Mouse (Mus musculus) forebrain, embryonic 14.5 days (tissue): ENCODE results near the gene Tnfrsf19. TPM values are rescaled to one million over a fixed set of nuclear protein-coding genes. Genes with fewer than 3 reads are reported as not detected.

ENCODE experiments used
- ATAC-seq: fragments of 200-750 bp; cut with Nextera tagmentation; 2 replicates; pipeline ENCODE4 v1.8.0; 2017; ENCODE audit warnings: mild to moderate bottlenecking, moderate library complexity
- DNase-seq: peaks from one replicate; pipeline ENCODE4 v3.0.0-alpha.2; 2015; ENCODE audit warnings: low spot score
- H3K27ac ChIP-seq: fragments of 300-500 bp; sonication (generic); 2 replicates; pipeline ENCODE4 v1.5.1; 2014; ENCODE audit warnings: low read depth, mild to moderate bottlenecking, control low read depth, low read length, moderate library complexity
- H3K27me3 ChIP-seq: fragments of 300-500 bp; sonication (generic); replicated peaks from 2 replicates; pipeline ENCODE4 v1.6.1; 2014; ENCODE audit warnings: low read length, control low read depth, mixed read lengths; ENCODE audit not compliant: control insufficient read depth, insufficient read depth
- H3K36me3 ChIP-seq: fragments of 300-500 bp; sonication (generic); 2 replicates; pipeline ENCODE4 v1.6.1; 2014; ENCODE audit warnings: low read length, control low read depth; ENCODE audit not compliant: control insufficient read depth, insufficient read depth
- H3K4me1 ChIP-seq: fragments of 300-500 bp; sonication (generic); 2 replicates; pipeline ENCODE4 v1.6.1; 2014; ENCODE audit warnings: antibody characterized with exemption, low read length, control low read depth; ENCODE audit not compliant: control insufficient read depth, insufficient read depth
- H3K4me2 ChIP-seq: fragments of 300-500 bp; sonication (generic); 2 replicates; pipeline ENCODE4 v1.6.1; 2014; ENCODE audit warnings: mild to moderate bottlenecking, control low read depth, low read length
- H3K4me3 ChIP-seq: fragments of 300-500 bp; sonication (generic); 2 replicates; pipeline ENCODE4 v1.5.1; 2014; ENCODE audit warnings: low read depth, low read length, control low read depth
- H3K9ac ChIP-seq: fragments of 300-500 bp; sonication (generic); 2 replicates; pipeline ENCODE4 v1.6.1; 2014; ENCODE audit warnings: mild to moderate bottlenecking, low read length, control low read depth, moderate library complexity
- H3K9me3 ChIP-seq: fragments of 300-500 bp; sonication (generic); replicated peaks from 2 replicates; pipeline ENCODE4 v1.6.1; 2016; ENCODE audit warnings: low read length, control low read depth, mixed read lengths; ENCODE audit not compliant: control insufficient read depth
- WGBS: fragments of 180-500 bp; shearing (Covaris S2); extraction: QIAGEN DNeasy Blood & Tissue Kit; methylation state at CpG from one replicate; pipeline ENCODE4 v1.1.7; 2014; 5-methylcytosine and 5-hydroxymethylcytosine counted together
- polyA plus RNA-seq: library from polyadenylated mRNA; unstranded; fragments of >200 nt; fragmentation: Nextera tagmentation; extraction: Ambion mirVana; gene quantifications from 2 replicates; pipeline ENCODE4 v1.2.1, GENCODE M21; 2014

Tnfrsf19 gene
- polyA plus RNA-seq: 64.2 and 71.9 TPM in 2 replicates

DNA sequence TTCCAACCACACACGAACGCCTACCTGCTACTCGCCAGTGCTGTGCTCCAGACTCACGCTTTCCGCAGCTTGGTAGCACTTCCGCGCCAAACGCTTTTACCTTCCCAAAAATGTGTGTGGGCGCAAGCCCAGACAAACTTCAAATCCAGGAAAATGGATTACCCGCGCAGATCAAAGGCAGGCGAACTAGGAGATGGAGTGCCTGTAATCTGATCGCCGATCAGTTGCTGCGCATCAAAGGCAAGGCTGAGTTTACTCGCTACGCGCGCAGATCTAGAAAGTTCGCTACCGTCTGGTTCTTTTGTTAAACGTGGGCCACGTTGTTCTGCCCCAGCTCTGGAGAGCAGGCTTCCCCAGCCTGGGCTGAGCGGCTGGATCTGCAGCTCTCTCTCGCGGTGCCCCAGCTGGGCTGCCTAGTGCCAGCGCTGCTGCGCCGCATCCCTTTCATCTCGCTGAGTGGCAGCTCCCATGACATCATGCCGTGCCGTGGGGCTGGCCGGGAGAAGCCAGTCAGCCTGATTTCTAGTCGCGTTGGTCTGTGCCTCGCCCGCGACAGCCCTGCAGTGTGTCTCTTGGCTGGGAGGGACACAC, at the start of gene Tnfrsf19:
Gene Tnfrsf19 (minus strand): TSS at position 400 of the 591 bp plus-strand sequence.
- peak; percentile 96 for ATAC-seq

DNA sequence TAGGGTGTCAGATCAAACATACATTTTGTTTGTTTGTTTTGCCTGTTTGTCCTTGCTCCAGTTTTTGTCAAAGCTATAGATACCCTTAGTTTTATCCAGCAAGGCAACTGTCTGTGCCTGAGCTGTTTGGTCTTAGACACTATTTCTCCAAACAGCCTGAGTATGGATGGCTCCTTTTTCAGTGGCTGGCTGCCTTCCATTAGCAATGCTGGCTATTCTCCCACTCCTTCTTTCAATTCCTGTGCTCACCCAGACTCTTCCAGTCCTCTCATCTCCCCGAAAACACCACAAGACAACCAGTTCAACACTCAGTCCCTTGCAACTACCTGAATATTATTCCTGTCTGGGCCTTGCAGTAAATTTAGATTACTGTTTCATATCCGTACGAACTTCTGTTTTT, 45.8 kb upstream of the Tnfrsf19 start:
- DNase-seq: peak; percentile 21
- 82% methylated on average over 3 of the region's 3 CpGs for whole genome bisulfite sequencing
- ATAC-seq: no peak

More for the DNA sequence above, at the start of gene Tnfrsf19:
- Histone ChIP-seq H3K4me3 (peak within 1 kb of the TSS; percentile 50), H3K4me2 (peak within 1 kb of the TSS; percentile 91), H3K27ac (peak within 1 kb of the TSS; percentile 89), H3K27me3 (no peaks in the 10 kb centered on the region), H3K9ac (peak within 1 kb of the TSS; percentile 70), H3K36me3 (no peaks in the 10 kb centered on the region), H3K9me3 (no peaks in the 10 kb centered on the region), H3K4me1 (peaks cover 19% of the 10 kb centered on the region)
- DNase-seq: peak; percentile 94
- WGBS: under 1% methylated on average over 38 of the region's 38 CpGs

GRCm38 (mm10) chr14:61090955-61091354, 44.7 kb upstream of the Tnfrsf19 start:
- ATAC-seq: no peak
- Histone ChIP-seq H3K27ac (no peak overlapping the region), H3K27me3 (no peaks in the 10 kb centered on the region), H3K9ac (no peak overlapping the region), H3K4me1 (no peaks in the 10 kb centered on the region), H3K4me2 (no peak overlapping the region), H3K9me3 (no peaks in the 10 kb centered on the region), H3K4me3 (no peak overlapping the region), H3K36me3 (no peaks in the 10 kb centered on the region)
- 83% methylated on average over 5 of the region's 5 CpGs for WGBS
- peak; percentile 14 for DNase-seq

More for the DNA sequence above, 45.8 kb upstream of the Tnfrsf19 start:
- no peak overlapping the region for H3K4me2 ChIP-seq
- H3K4me1 ChIP-seq: no peaks in the 10 kb centered on the region
- no peaks in the 10 kb centered on the region for H3K36me3 ChIP-seq
- H3K27me3 ChIP-seq: no peaks in the 10 kb centered on the region
- H3K9ac ChIP-seq: no peak overlapping the region
- no peak overlapping the region for H3K27ac ChIP-seq
- no peak overlapping the region for H3K4me3 ChIP-seq
- H3K9me3 ChIP-seq: no peaks in the 10 kb centered on the region

- Histone ChIP-seq H3K27me3 (no peaks in the 10 kb centered on the region), H3K4me2 (no peak overlapping the region), H3K36me3 (no peaks in the 10 kb centered on the region), H3K9ac (no peak overlapping the region), H3K9me3 (no peaks in the 10 kb centered on the region), H3K4me3 (no peak overlapping the region), H3K4me1 (no peaks in the 10 kb centered on the region), H3K27ac (no peak overlapping the region)
- ATAC-seq (no peak), DNase-seq (no peak)
- WGBS: 76% methylated on average over 8 of the region's 8 CpGs
Observed at GRCm38 (mm10) chr14:61088187-61088586, 41.9 kb upstream of the Tnfrsf19 start.

DNA sequence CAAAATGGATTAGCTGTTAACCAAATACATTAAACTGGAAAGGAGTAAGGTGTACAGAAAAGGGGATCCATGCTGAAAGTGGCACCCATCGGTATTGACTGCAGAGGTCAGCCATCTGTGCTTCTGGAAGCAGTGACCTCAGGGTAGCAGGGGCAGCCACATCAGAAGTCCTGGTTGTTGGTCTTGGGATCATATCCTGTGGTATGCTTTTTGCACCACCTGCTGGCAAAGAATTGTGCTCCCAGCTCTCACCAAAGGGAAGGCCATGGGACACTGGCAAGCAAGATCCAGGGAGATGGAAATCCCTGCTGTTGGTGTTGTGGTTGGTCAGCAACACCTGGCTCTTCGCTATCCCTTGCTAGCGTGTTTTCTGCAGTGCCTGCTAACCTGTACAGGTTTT, 39.0 kb upstream of the Tnfrsf19 start:
- Histone ChIP-seq H3K4me1 (no peaks in the 10 kb centered on the region), H3K4me2 (no peak overlapping the region), H3K36me3 (no peaks in the 10 kb centered on the region), H3K27ac (no peak overlapping the region), H3K4me3 (no peak overlapping the region), H3K9me3 (no peaks in the 10 kb centered on the region), H3K27me3 (no peaks in the 10 kb centered on the region), H3K9ac (no peak overlapping the region)
- DNase-seq: peak; percentile 55
- WGBS: 74% methylated on average over 3 of the region's 3 CpGs
- ATAC-seq: no peak

DNA sequence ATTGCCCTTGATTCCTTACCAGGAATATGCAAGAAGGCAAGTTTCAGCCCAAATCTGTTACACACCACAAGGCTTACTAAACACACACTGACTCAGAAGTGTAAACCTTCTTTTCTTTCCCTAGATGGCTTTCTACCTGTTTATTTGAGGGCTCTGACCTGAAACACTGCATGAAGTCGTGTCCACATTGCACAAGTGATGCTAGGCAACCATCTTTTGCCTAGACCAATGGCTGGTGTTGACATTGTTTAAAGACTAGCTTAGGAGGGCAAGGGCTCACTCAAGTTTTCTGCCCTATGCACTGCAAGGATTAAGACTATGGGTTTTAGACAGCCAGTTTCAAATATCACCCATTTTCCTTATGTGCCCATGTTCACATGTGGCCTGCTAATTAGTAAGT, 23.3 kb upstream of the Tnfrsf19 start:
- H3K36me3 ChIP-seq: no peaks in the 10 kb centered on the region
- no peak for DNase-seq
- H3K9me3 ChIP-seq: no peaks in the 10 kb centered on the region
- H3K9ac ChIP-seq: no peak overlapping the region
- H3K4me2 ChIP-seq: no peak overlapping the region
- H3K4me3 ChIP-seq: no peak overlapping the region
- WGBS: 67% methylated on average over 1 of the region's 1 CpGs
- H3K27ac ChIP-seq: no peak overlapping the region
- H3K4me1 ChIP-seq: no peaks in the 10 kb centered on the region
- no peak for ATAC-seq
- H3K27me3 ChIP-seq: no peaks in the 10 kb centered on the region

- H3K27ac ChIP-seq: no peak overlapping the region
- H3K4me3 ChIP-seq: no peak overlapping the region
- no peaks in the 10 kb centered on the region for H3K36me3 ChIP-seq
- no peaks in the 10 kb centered on the region for H3K9me3 ChIP-seq
- no peak for DNase-seq
- no peak for ATAC-seq
- H3K27me3 ChIP-seq: no peaks in the 10 kb centered on the region
- peaks cover 6% of the 10 kb centered on the region; the same call in 1 of the 2 replicates for H3K4me1 ChIP-seq
- no peak overlapping the region for H3K4me2 ChIP-seq
- WGBS: 12% methylated on average over 3 of the region's 3 CpGs
- no peak overlapping the region for H3K9ac ChIP-seq
Observed at GRCm38 (mm10) chr14:61061729-61062128, 15.4 kb upstream of the Tnfrsf19 start.

DNA sequence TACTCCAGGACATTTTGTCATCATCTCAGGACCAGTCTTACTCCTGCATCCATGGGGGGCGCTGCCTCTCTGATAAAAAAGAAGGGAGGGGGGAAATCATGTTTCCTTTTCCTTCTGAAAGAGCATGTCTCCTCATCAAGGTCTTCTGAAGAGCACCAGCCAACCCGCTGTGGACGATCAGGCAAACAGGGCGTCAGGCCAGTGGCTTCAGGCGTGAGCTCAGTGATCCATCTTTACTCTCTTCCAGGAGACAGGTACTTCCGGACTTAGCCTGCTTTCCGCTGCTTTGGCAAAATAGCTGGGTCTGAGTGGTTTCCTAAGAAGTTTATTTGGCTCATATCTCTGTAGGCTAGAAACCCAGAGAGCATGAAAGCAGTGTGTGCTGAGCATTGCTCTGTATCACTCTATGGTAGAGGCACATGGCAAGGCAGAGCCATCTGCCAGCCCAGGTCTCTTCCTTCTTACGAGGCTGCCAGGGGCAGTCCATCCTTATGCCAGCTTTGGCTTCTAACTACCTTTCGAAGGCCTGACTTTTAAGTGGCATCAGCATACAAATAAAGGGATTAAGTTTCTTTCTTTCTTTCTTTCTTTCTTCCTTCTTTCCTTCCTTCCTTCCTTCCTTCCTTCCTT, 13.1 kb upstream of the Tnfrsf19 start:
- ATAC-seq (no peak), DNase-seq (no peak)
- no peaks in the 10 kb centered on the region for H3K27me3 ChIP-seq
- no peaks in the 10 kb centered on the region for H3K9me3 ChIP-seq
- H3K4me3 ChIP-seq: no peak overlapping the region
- H3K9ac ChIP-seq: no peak overlapping the region
- WGBS: 96% methylated on average over 9 of the region's 9 CpGs
- peaks cover 16% of the 10 kb centered on the region for H3K4me1 ChIP-seq
- no peak overlapping the region for H3K27ac ChIP-seq
- H3K36me3 ChIP-seq: no peaks in the 10 kb centered on the region
- H3K4me2 ChIP-seq: no peak overlapping the region

DNA sequence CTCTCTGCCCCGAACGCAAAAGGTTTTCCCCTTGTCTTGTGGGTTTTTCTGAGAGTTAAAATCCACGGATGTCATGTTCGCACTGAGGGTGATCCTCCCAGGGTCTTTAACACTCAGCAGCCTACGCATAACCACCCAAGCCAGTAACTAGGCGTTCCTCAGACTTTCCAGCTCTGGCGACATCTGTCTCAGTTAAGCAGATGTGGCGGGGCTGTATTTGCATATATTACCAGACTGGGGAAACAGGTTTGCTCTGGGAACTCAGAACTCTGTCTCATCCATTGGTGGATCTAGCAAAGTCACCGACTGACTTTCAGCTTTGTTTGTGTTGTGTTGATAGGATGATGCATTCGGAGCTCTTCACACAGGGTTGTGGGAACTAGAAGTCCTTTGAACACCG, 10.7 kb upstream of the Tnfrsf19 start:
- Histone ChIP-seq H3K27ac (no peak overlapping the region), H3K4me1 (peaks cover 16% of the 10 kb centered on the region), H3K4me3 (peak overlapping the region; percentile 22), H3K27me3 (no peaks in the 10 kb centered on the region), H3K9ac (peak overlapping the region; percentile 45; the same call in 1 of the 2 replicates), H3K4me2 (peak overlapping the region; percentile 50), H3K9me3 (0 out of 2 replicates have a peak, but pooled peaks cover 4% of the 10 kb centered on the region), H3K36me3 (no peaks in the 10 kb centered on the region)
- no peak for ATAC-seq
- DNase-seq: no peak
- WGBS: 22% methylated on average over 11 of the region's 11 CpGs
